In genomic region chr12:84126899-84127298, GRCm38 (mm10) we compare ENCODE assay signal across 29 mouse cellular contexts. TPM values are rescaled to one million over a fixed set of nuclear protein-coding genes. Genes with fewer than 3 reads are reported as not detected.
DNase-seq lines count a peak whose midpoint lies in the region; ATAC-seq and TF ChIP-seq lines count a peak whose summit lies in the region.
"Had no signal": no experiment of that assay in that cellular context is flagged by ENCODE, and none has a peak within 500 bp of the region (broad histone marks: within the 10 kb centered on the region; RNA-seq: fewer than 3 reads in every experiment).

No protein-coding gene starts in this region.

- H3K9ac ChIP-seq in lung, postnatal 0 days (replicated peaks; ENCODE audit: low read depth), result no peak overlapping the region
- H3K9ac ChIP-seq: embryonic facial prominence, embryonic 13.5 days; embryonic facial prominence, embryonic 15.5 days; forebrain, embryonic 12.5 days had no signal

- no peaks in the 10 kb centered on the region for H3K79me3 ChIP-seq in C2C12 (ENCODE audit: low read depth)

- H3ac ChIP-seq in C2C12 (ENCODE audit: control insufficient read depth, insufficient read length, low read depth), result no peak overlapping the region
- no peak overlapping the region for H3ac ChIP-seq in myocyte (ENCODE audit: control insufficient read depth, insufficient read length)

- no peak for ATAC-seq in lung, postnatal 0 days
- ATAC-seq: activated CD4-positive, CD25-positive, alpha-beta regulatory T cell, adult 4 months; forebrain, embryonic 14.5 days; forebrain, embryonic 16.5 days had no signal

- no peak overlapping the region for H3K4me2 ChIP-seq in lung, postnatal 0 days (replicated peaks; ENCODE audit: low read depth, low read length)
- peak overlapping the region; percentile 30 for H3K4me2 ChIP-seq in myocyte (ENCODE audit: low read depth)
- H3K4me2 ChIP-seq: embryonic facial prominence, embryonic 13.5 days; embryonic facial prominence, embryonic 15.5 days; forebrain, embryonic 12.5 days had no signal

- TF ChIP-seq EP300 in lung, postnatal 0 days (IDR thresholded peaks at IDR 0.05), result no peak

- H3K36me3 ChIP-seq in lung, postnatal 0 days (ENCODE audit: insufficient read depth, low read length), result no peaks in the 10 kb centered on the region
- H3K36me3 ChIP-seq in C2C12 (ENCODE audit: control insufficient read depth, insufficient read depth) (peaks cover 7% of the 10 kb centered on the region), myocyte (ENCODE audit: control insufficient read depth, insufficient read depth) (peaks cover 26% of the 10 kb centered on the region)

- H3K4me3 ChIP-seq in lung, postnatal 0 days (ENCODE audit: low read depth, low read length), result no peak overlapping the region
- H3K4me3 ChIP-seq in C2C12 (ENCODE audit: insufficient read depth, poor library complexity, severe bottlenecking) (no peak overlapping the region), myocyte (no peak overlapping the region)
- H3K4me3 ChIP-seq: embryonic facial prominence, embryonic 13.5 days; embryonic facial prominence, embryonic 15.5 days; erythroblast, embryonic 14.5 days; forebrain, embryonic 10.5 days; forebrain, embryonic 12.5 days had no signal

- WGBS in lung, postnatal 0 days, result 73% methylated on average over 2 of the region's 2 CpGs

- H3K4me1 ChIP-seq in lung, postnatal 0 days (ENCODE audit: insufficient read depth, low read depth, low read length), result no peaks in the 10 kb centered on the region
- H3K4me1 ChIP-seq: embryonic facial prominence, embryonic 13.5 days; embryonic facial prominence, embryonic 15.5 days; forebrain, embryonic 10.5 days; forebrain, embryonic 12.5 days had no signal

- no peak for TF ChIP-seq POLR2A in myocyte (IDR thresholded peaks at IDR 0.05; ENCODE audit: insufficient read length, low read depth)

- H3K79me2 ChIP-seq in C2C12 (ENCODE audit: control insufficient read depth, insufficient read depth) (no peaks in the 10 kb centered on the region), myocyte (ENCODE audit: control insufficient read depth, insufficient read depth) (no peaks in the 10 kb centered on the region)

- no peaks in the 10 kb centered on the region for H3K9me3 ChIP-seq in lung, postnatal 0 days (ENCODE audit: low read length)
- H3K9me3 ChIP-seq: embryonic facial prominence, embryonic 13.5 days; embryonic facial prominence, embryonic 15.5 days; forebrain, embryonic 10.5 days; forebrain, embryonic 12.5 days had no signal

- DNase-seq in lung, postnatal 0 days (ENCODE audit: low spot score), result no peak
- no peak for DNase-seq in lung, postnatal 25 days (ENCODE audit: low spot score)
- no peak for DNase-seq in gastrocnemius, adult 18-20 months (ENCODE audit: low spot score)
- DNase-seq in thymus, adult 18-20 months, result no peak
- DNase-seq: adrenal gland, adult 2 months; adrenal gland, postnatal 10 days; adrenal gland, postnatal 25 days; B cell, adult 2 months; cerebellum, adult 11 months; cerebellum, adult 18-20 months; cerebellum, adult 8-10 months; cerebellum, adult 9-11 months; cerebellum, postnatal 14 days; cerebellum, postnatal 36 days; embryo, embryonic 11 days had no signal

- TF ChIP-seq CTCF in lung, postnatal 0 days (IDR thresholded peaks at IDR 0.05), result no peak
- no peak for TF ChIP-seq CTCF in C2C12 (IDR thresholded peaks at IDR 0.05; ENCODE audit: control insufficient read depth, insufficient read depth, insufficient read length)

- peak overlapping the region; percentile 47; the same call in 1 of the 2 replicates for H3K27ac ChIP-seq in lung, postnatal 0 days (ENCODE audit: low read length)
- H3K27ac ChIP-seq: embryonic facial prominence, embryonic 13.5 days; embryonic facial prominence, embryonic 15.5 days; forebrain, embryonic 10.5 days; forebrain, embryonic 12.5 days had no signal

- H3K27me3 ChIP-seq in lung, postnatal 0 days (replicated peaks; ENCODE audit: insufficient read depth, low read length), result no peaks in the 10 kb centered on the region
- H3K27me3 ChIP-seq in C2C12 (ENCODE audit: control insufficient read depth, insufficient read depth, insufficient read length) (no peaks in the 10 kb centered on the region), myocyte (ENCODE audit: control insufficient read depth, insufficient read depth, insufficient read length) (no peaks in the 10 kb centered on the region)
- H3K27me3 ChIP-seq: embryonic facial prominence, embryonic 13.5 days; embryonic facial prominence, embryonic 15.5 days; forebrain, embryonic 12.5 days had no signal

TF ChIP-seq in C2C12, 6 proteins besides CTCF, POLR2A, EP300 and RAD21:
- TF ChIP-seq MYOD1 (IDR thresholded peaks at IDR 0.05; ENCODE audit: control insufficient read depth, insufficient read length, low read depth) (peak; percentile 64), USF1 (IDR thresholded peaks at IDR 0.05; ENCODE audit: low read depth) (no peak)

TF ChIP-seq in myocyte, 11 proteins besides CTCF, POLR2A, EP300 and RAD21:
- TF ChIP-seq REST (IDR thresholded peaks at IDR 0.05; ENCODE audit: insufficient read depth, insufficient read length), result no peak
- TF ChIP-seq SRF (IDR thresholded peaks at IDR 0.05; ENCODE audit: control insufficient read depth, insufficient read length, low read depth), result peak; percentile 91
- peak; percentile 66 for TF ChIP-seq TCF12 (IDR thresholded peaks at IDR 0.05; ENCODE audit: insufficient read depth, poor library complexity, severe bottlenecking)
- no peak for TF ChIP-seq E2F4 (IDR thresholded peaks at IDR 0.05; ENCODE audit: insufficient read depth)
- no peak for TF ChIP-seq CEBPB (IDR thresholded peaks at IDR 0.05; ENCODE audit: insufficient read depth, poor library complexity, severe bottlenecking)
- TF ChIP-seq USF1 (IDR thresholded peaks at IDR 0.05; ENCODE audit: low read depth), result peak; percentile 33
- TF ChIP-seq MAX (IDR thresholded peaks at IDR 0.05; ENCODE audit: low read depth), result no peak
- peak in 2 of 3 experiments; percentile 77 to 92 for TF ChIP-seq MYOD1 (IDR thresholded peaks at IDR 0.05; ENCODE audit: control insufficient read depth in 1 of 3, insufficient read length in 2 of 3, low read depth in 2 of 3)
- TF ChIP-seq TCF3 (IDR thresholded peaks at IDR 0.05; ENCODE audit: insufficient read length, low read depth), result no peak
- TF ChIP-seq POLR2AphosphoS2 (IDR thresholded peaks at IDR 0.05; ENCODE audit: insufficient read length, low read depth), result no peak
- TF ChIP-seq MYOG (IDR thresholded peaks at IDR 0.05; ENCODE audit: control insufficient read depth in 1 of 3, insufficient read depth in 1 of 3, insufficient read length in 2 of 3, low read depth in 2 of 3), result peak; percentile 46 to 87 (median 78)

RNA-seq across cellular contexts. Expression of gene Dnal1, which starts 12.7 kb away (rescaled TPM):
- polyA plus RNA-seq in lung, postnatal 0 days (2015; fragmentation: Nextera tagmentation; extraction: Ambion mirVana), result 3.1 and 4.5 TPM in 2 replicates
- 4.7 TPM for polyA plus RNA-seq in C2C12 (2012; fragmentation: generic; extraction: Trizol)
- polyA plus RNA-seq in myocyte (2012; fragmentation: generic; extraction: Trizol), result 11.4 TPM
- 1 to 10 TPM; 7.3 to 7.4 TPM for total RNA-seq in gastrocnemius, adult 18-20 months (2021)
- polyA plus RNA-seq: erythroblast, embryonic 14.5 days had no signal

RNA-seq across cellular contexts. Expression of gene Pnma1, which starts 21.4 kb away (rescaled TPM):
- polyA plus RNA-seq in lung, postnatal 0 days (2015; fragmentation: Nextera tagmentation; extraction: Ambion mirVana), result 1.9 and 2.9 TPM in 2 replicates
- polyA plus RNA-seq in C2C12 (2012; fragmentation: generic; extraction: Trizol) (0.46 TPM), myocyte (2012; fragmentation: generic; extraction: Trizol) (0.46 TPM)
- under 1 TPM in 1 of 2 experiments, not detected in 1; 0.11 TPM for total RNA-seq in gastrocnemius, adult 18-20 months (2021)
- polyA plus RNA-seq: activated CD4-positive, CD25-positive, alpha-beta regulatory T cell, adult 4 months; adrenal gland, adult 2 months had no signal

RNA-seq across cellular contexts. Expression of gene Acot6, which starts 26.4 kb away (rescaled TPM):
- 1.1 and 1.3 TPM in 2 replicates for polyA plus RNA-seq in lung, postnatal 0 days (2015; fragmentation: Nextera tagmentation; extraction: Ambion mirVana)
- polyA plus RNA-seq in C2C12 (2012; fragmentation: generic; extraction: Trizol), result 0.25 TPM
- polyA plus RNA-seq in myocyte (2012; fragmentation: generic; extraction: Trizol), result 1.2 TPM
- 1 to 10 TPM; 2.5 to 3.0 TPM for total RNA-seq in gastrocnemius, adult 18-20 months (2021)
- polyA plus RNA-seq: erythroblast, embryonic 14.5 days had no signal

RNA-seq across cellular contexts. Expression of gene Acot5, which starts 57.8 kb away (rescaled TPM):
- not detected in 2 replicates for polyA plus RNA-seq in lung, postnatal 0 days (2015; fragmentation: Nextera tagmentation; extraction: Ambion mirVana)
- not detected for polyA plus RNA-seq in C2C12 (2012; fragmentation: generic; extraction: Trizol)
- polyA plus RNA-seq in myocyte (2012; fragmentation: generic; extraction: Trizol), result not detected
- not detected for total RNA-seq in gastrocnemius, adult 18-20 months (2021)
- total RNA-seq: common myeloid progenitor, adult 5-6 weeks; ES-E14; MEL had no signal
- polyA plus RNA-seq: activated CD4-positive, CD25-positive, alpha-beta regulatory T cell, adult 4 months; embryonic facial prominence, embryonic 11.5 days; erythroblast, embryonic 14.5 days; forebrain, embryonic 10.5 days; forebrain, embryonic 12.5 days; forebrain, embryonic 14.5 days had no signal
